Mouse (Mus musculus) small intestine, adult 2 months (tissue): ENCODE data around the gene Ccdc57. TPM values are rescaled to one million over a fixed set of nuclear protein-coding genes. Genes with fewer than 3 reads are reported as not detected.
A peak's percentile ranks its signal among the peaks of the same experiment; 100 is the strongest.
"Not testable (repeated sequence)": the region's sequence is repeated elsewhere in the genome, so short reads cannot be mapped to it uniquely, and the experiment has no call there.

Experiments used
- H3K27ac ChIP-seq: fragments of 200-500 bp; 2 replicates; pipeline ENCODE4 v1.5.1; 2012; ENCODE audit warnings: low read depth, low read length, control low read depth, inconsistent platforms; ENCODE audit not compliant: insufficient read depth
- H3K27me3 ChIP-seq: fragments of 200-500 bp; 2 replicates; pipeline ENCODE4 v1.6.1; 2012; ENCODE audit warnings: mild to moderate bottlenecking, moderate library complexity, low read length, inconsistent platforms; ENCODE audit not compliant: control insufficient read depth, insufficient read depth
- H3K36me3 ChIP-seq: fragments of 200-500 bp; 2 replicates; pipeline ENCODE4 v1.6.1; 2012; ENCODE audit warnings: mild to moderate bottlenecking, low read length, control low read depth, inconsistent platforms; ENCODE audit not compliant: control insufficient read depth, insufficient read depth
- H3K4me1 ChIP-seq: fragments of 200-500 bp; 2 replicates; pipeline ENCODE4 v1.6.1; 2012; ENCODE audit warnings: low read length, inconsistent platforms, mixed read lengths; ENCODE audit not compliant: control insufficient read depth, insufficient read depth, insufficient read length
- H3K4me3 ChIP-seq: fragments of 200-500 bp; 2 replicates; pipeline ENCODE4 v1.5.1; 2012; ENCODE audit warnings: low read depth, mild to moderate bottlenecking, control low read depth, inconsistent platforms, low read length, moderate library complexity
- CTCF ChIP-seq: fragments of 200-500 bp; IDR thresholded peaks from 2 replicates; pipeline ENCODE4 v1.5.1; 2012; ENCODE audit warnings: low read depth, mild to moderate bottlenecking, control low read depth, inconsistent platforms, low read length, moderate library complexity, mixed read lengths; ENCODE audit not compliant: insufficient replicate concordance, insufficient read length; ENCODE audit errors: extremely low read depth
- POLR2A ChIP-seq: fragments of 200-500 bp; IDR thresholded peaks from 2 replicates; pipeline ENCODE4 v1.6.1; 2012; ENCODE audit warnings: low read depth, mild to moderate bottlenecking, control low read depth, inconsistent platforms, low read length, moderate library complexity
- WGBS: fragments of 180-500 bp; shearing (Covaris S2); methylation state at CpG from one replicate; pipeline ENCODE4 v1.1.7; 2018; 5-methylcytosine and 5-hydroxymethylcytosine counted together
- polyA plus RNA-seq: library from polyadenylated mRNA; depleted of rRNA; stranded (reverse); fragments of >200 nt; gene quantifications from 2 replicates; pipeline ENCODE4 v1.2.3, GENCODE M21; 2012

Gene Ccdc57
- polyA plus RNA-seq, 1 experiment, result 0.43 TPM

DNA sequence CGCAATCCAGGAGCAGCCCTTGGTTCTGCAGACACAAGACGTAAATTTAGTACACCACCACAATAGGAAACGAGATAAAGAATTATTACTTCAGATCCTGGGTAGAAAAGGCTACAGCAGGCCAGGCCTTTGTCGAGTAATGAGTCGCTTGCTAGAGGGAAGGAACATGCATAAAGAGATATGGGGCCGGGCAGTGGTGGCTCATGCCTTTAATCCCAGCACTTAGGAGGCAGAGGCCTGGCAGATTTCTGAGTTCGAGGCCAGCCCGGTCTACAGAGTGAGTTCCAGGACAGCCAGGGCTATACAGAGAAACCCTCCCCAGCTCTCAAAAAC is 136.1 kb downstream of the Ccdc57 start:
- Histone ChIP-seq H3K36me3 (peaks cover 18% of the 10 kb centered on the region), H3K4me1 (peaks cover 6% of the 10 kb centered on the region; the same call in 1 of the 2 replicates), H3K4me3 (peak overlapping the region; percentile 19; the same call in 1 of the 2 replicates), H3K27me3 (no peaks in the 10 kb centered on the region), H3K27ac (no peak overlapping the region)
- TF ChIP-seq CTCF (no peak), POLR2A (no peak)
- 25% methylated on average over 8 of the region's 8 CpGs for WGBS

DNA sequence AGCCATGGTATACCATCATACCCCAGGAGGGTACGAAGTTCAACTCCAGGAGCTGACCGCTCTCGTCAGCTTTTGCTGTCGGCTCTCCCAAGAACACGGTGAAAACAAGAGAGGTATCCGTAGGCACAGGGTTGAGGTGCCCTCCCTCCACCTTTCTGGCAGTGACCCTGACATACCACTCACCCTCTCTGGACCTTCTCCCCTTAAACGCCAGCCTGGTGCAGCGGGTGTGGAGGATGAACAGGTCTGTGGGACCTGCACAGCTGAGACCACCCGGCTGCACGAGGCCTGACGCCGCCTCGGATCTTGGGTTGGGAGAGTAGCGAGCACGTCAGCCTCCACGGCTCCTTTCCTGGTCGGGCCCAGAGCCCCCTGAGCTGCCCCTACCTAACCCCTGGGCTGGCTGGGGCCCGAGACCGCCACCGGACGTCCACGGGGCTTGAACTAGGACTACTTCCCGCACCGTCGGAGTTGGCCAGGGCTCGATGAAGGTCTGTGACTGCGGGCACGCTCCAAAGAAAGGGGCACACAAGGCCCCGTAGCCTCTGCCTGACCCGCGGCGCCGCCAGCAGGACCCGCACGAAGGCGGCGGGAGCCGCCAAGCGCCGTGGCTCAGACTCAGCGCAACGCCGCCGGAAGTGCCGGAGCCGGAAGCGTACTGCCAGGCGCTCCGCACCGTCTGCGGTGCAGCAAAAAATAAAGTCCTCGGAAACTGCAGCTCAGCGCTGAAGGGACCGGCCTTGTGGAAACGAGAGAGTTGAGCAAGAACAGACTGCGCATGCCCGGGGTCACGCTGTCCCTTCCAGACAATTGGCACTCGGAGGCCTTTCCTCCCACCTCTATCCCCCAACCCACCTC is 136.7 kb downstream of the Ccdc57 start, which contains the start of gene Dus1l:
TSS of gene Dus1l (minus strand) at position 648 of the 858 bp plus-strand sequence.
- peak within 1 kb of the TSS; percentile 74 for H3K4me3 ChIP-seq
- H3K36me3 ChIP-seq, result peaks cover 22% of the 10 kb centered on the region
- WGBS, result under 1% methylated on average over 59 of the region's 59 CpGs
- H3K27ac ChIP-seq, result no peak within 1 kb of the TSS
- TF ChIP-seq POLR2A (peak; percentile 70), CTCF (no peak)
- H3K4me1 ChIP-seq, result peaks cover 6% of the 10 kb centered on the region; the same call in 1 of the 2 replicates
- no peaks in the 10 kb centered on the region for H3K27me3 ChIP-seq

DNA sequence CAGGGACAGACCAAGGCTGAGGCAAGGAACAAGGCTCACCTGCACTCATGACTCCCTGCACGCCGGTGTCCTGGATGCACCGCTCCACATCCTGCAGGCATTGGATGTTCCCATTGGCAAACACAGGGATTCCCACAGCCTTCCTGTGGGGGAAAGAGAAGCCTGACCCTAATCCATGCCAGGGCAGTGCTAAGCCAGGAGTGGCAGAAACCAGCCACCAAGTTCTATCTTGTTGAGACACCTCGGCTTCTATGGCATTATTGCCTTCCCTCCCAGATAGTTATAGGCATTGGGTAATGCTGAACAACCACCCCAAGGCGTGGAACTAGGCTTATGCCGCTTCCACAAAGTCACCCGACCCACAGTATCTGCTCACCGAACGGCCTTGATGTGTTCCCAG is 140.0 kb downstream of the Ccdc57 start:
- H3K4me1 ChIP-seq, result peaks cover 6% of the 10 kb centered on the region; the same call in 1 of the 2 replicates
- no peak overlapping the region for H3K27ac ChIP-seq
- TF ChIP-seq POLR2A (no peak), CTCF (no peak)
- peaks cover 46% of the 10 kb centered on the region for H3K36me3 ChIP-seq
- H3K4me3 ChIP-seq, result no peak overlapping the region
- WGBS, result 90% methylated on average over 9 of the region's 9 CpGs
- no peaks in the 10 kb centered on the region for H3K27me3 ChIP-seq

DNA sequence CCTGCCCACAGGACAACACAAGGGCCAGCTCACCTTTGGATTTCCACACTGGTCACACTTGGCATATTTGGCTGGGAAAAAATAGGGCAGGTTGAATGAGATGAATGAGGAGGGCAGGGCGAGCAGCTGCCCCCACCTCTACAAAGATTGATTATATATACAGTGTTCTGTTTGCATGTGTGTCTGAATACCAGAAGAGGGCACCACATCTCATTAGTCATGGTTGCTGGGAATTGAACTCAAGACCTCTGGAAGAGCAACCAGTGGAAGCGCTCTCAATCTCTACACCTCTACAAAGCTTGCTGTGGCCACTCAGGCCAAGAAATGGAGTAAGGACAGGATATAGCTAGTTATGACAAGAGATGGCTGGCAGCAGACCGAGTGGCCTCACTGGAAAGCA is 142.9 kb downstream of the Ccdc57 start:
- Histone ChIP-seq H3K4me3 (no peak overlapping the region), H3K27ac (no peak overlapping the region), H3K4me1 (peaks cover 6% of the 10 kb centered on the region), H3K27me3 (no peaks in the 10 kb centered on the region), H3K36me3 (peaks cover 56% of the 10 kb centered on the region)
- 87% methylated on average over 3 of the region's 3 CpGs for WGBS
- TF ChIP-seq CTCF, result no peak
- TF ChIP-seq POLR2A, result no peak

DNA sequence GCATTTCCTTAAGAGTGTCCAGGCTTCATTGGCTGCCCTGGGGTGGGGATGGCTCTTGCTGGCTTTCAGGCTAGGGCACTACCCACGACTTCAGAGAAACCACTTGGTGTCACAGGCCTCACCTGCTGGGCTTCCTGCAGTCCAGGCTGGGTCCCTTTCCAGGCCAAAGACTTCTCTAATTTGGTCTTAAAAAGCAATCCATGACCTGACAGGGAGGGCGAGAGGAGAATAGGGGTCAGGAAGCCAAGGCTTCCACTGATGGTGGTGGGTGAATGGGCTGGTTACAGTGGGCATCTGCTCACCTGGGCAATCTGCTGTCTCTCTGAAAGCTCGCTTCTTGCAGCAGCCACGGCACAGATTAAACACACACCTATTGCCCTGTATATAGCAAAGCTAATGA is 143.3 kb downstream of the Ccdc57 start:
- H3K36me3 ChIP-seq, result peaks cover 56% of the 10 kb centered on the region
- H3K27me3 ChIP-seq, result no peaks in the 10 kb centered on the region
- WGBS, result 82% methylated on average over 4 of the region's 4 CpGs
- TF ChIP-seq CTCF (no peak), POLR2A (no peak)
- H3K4me1 ChIP-seq, result peaks cover 8% of the 10 kb centered on the region
- H3K27ac ChIP-seq, result no peak overlapping the region
- H3K4me3 ChIP-seq, result no peak overlapping the region

DNA sequence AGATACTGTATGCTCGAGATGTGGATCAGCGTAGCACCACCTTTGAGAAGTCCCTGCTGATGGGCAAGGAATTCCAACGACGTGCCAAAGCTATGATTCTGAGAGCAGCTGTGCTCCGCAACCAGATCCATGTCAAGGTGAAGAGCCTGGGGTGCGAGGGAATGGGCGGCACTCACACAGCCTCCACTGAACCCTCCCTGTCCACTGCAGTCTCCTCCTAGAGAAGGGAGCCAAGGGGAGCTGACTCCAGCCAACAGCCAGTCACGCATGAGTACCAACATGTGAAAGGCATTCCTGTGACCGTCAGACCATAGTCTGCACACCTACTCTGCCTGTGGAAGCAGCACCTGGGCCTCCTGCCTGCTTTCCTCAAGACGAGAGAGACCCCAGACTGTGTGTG is 144.2 kb downstream of the Ccdc57 start:
- peaks cover 52% of the 10 kb centered on the region for H3K36me3 ChIP-seq
- not testable (repeated sequence) for H3K27ac ChIP-seq, H3K4me3 ChIP-seq, H3K4me1 ChIP-seq, H3K27me3 ChIP-seq
- 90% methylated on average over 10 of the region's 10 CpGs for WGBS

DNA sequence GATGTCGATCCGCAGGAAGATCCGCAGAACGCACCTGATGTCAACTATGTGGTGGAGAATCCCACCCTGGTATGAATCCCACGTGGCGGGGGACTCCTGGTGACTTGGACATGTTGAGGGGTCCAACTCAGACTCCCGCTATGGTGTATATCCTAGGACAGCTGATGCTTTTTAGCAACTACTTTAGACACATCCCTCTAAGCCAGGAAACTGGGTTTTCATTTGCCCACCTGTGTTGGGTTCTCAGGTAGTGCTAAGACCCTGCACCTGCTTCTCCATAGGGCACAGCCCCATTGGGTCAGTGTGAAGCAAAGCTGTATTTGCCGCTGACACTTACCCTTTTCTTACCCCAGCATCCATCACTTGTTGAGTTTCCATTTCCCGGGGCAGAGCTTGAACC is 147.5 kb downstream of the Ccdc57 start:
- TF ChIP-seq CTCF, result no peak
- no peak for TF ChIP-seq POLR2A
- peaks cover 24% of the 10 kb centered on the region for H3K4me1 ChIP-seq
- 32% methylated on average over 9 of the region's 9 CpGs for WGBS
- no peak overlapping the region for H3K27ac ChIP-seq
- H3K36me3 ChIP-seq, result peaks cover 29% of the 10 kb centered on the region
- no peaks in the 10 kb centered on the region for H3K27me3 ChIP-seq
- peak overlapping the region; percentile 100 for H3K4me3 ChIP-seq
